Mouse (Mus musculus) hindbrain, embryonic 16.5 days (tissue): ENCODE data around the gene Ndufaf8. TPM values are rescaled to one million over a fixed set of nuclear protein-coding genes. Genes with fewer than 3 reads are reported as not detected.
A peak's percentile ranks its signal among the peaks of the same experiment; 100 is the strongest.

Experiments used
- ATAC-seq: fragments of 200-750 bp; cut with Nextera tagmentation; 2 replicates; pipeline ENCODE4 v1.8.0; 2017; ENCODE audit warnings: moderate TSS enrichment, moderate library complexity
- H3K27ac ChIP-seq: fragments of 300-500 bp; sonication (generic); 2 replicates; pipeline ENCODE4 v1.5.1; 2014; ENCODE audit warnings: low read depth, mild to moderate bottlenecking, control low read depth, low read length, moderate library complexity
- H3K27me3 ChIP-seq: fragments of 300-500 bp; sonication (generic); replicated peaks from 2 replicates; pipeline ENCODE4 v1.6.1; 2014; ENCODE audit warnings: low read length; ENCODE audit not compliant: control insufficient read depth, insufficient read depth
- H3K36me3 ChIP-seq: fragments of 300-500 bp; sonication (generic); 2 replicates; pipeline ENCODE4 v1.6.1; 2014; ENCODE audit warnings: mild to moderate bottlenecking, low read length, moderate library complexity, mixed read lengths; ENCODE audit not compliant: control insufficient read depth, insufficient read depth
- H3K4me1 ChIP-seq: fragments of 300-500 bp; sonication (generic); 2 replicates; pipeline ENCODE4 v1.6.1; 2014; ENCODE audit warnings: low read depth, low read length; ENCODE audit not compliant: control insufficient read depth, insufficient read depth
- H3K4me2 ChIP-seq: fragments of 300-500 bp; sonication (generic); 2 replicates; pipeline ENCODE4 v1.6.1; 2014; ENCODE audit warnings: mild to moderate bottlenecking, low read length, control low read depth, moderate library complexity
- H3K4me3 ChIP-seq: fragments of 300-500 bp; sonication (generic); 2 replicates; pipeline ENCODE4 v1.5.1; 2014; ENCODE audit warnings: mild to moderate bottlenecking, low read length, control low read depth, moderate library complexity
- H3K9ac ChIP-seq: fragments of 300-500 bp; sonication (generic); 2 replicates; pipeline ENCODE4 v1.6.1; 2014; ENCODE audit warnings: low read depth, mild to moderate bottlenecking, control low read depth, low read length, moderate library complexity
- H3K9me3 ChIP-seq: fragments of 300-500 bp; sonication (generic); 2 replicates; pipeline ENCODE4 v1.6.1; 2014; ENCODE audit warnings: mild to moderate bottlenecking, low read length, moderate library complexity; ENCODE audit not compliant: control insufficient read depth
- WGBS: fragments of 180-500 bp; shearing (Covaris S2); extraction: QIAGEN DNeasy Blood & Tissue Kit; methylation state at CpG from one replicate; pipeline ENCODE4 v1.1.7; 2014; 5-methylcytosine and 5-hydroxymethylcytosine counted together
- polyA plus RNA-seq: library from polyadenylated mRNA; unstranded; fragments of >200 nt; fragmentation: Nextera tagmentation; extraction: Ambion mirVana; gene quantifications from 2 replicates; pipeline ENCODE4 v1.2.1, GENCODE M21; 2015

Gene Ndufaf8
- polyA plus RNA-seq, 1 experiment from 2014 or later: 62.7 TPM

DNA sequence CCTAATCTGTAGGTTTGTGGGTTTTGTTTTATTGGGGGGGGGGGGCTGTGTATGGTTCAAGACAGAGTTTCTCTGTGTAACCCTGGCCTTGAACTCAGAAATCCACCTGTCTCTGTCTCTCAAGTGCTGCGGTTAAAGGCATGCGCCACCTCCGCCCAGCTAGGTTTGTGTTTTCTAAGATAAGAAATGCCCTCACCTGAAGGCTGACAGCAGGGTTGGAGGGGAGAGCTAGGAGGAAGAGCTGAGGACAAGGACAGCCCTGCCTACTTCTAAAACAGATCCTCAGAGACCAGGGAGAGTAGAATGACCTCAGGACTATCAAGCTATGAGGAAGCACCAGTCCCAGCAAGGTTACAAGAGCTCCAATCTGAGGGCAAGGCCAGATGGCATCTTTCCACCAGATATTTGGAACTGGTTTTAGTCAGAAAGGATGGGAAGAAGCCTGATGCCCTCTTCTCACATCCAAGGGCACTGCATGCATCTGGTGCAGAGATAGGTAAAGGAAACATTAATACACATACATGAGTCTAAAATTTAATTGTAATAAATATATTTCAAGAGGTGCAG is 4.8 kb downstream of the Ndufaf8 start:
- peaks cover 15% of the 10 kb centered on the region for H3K4me1 ChIP-seq
- H3K27ac ChIP-seq: no peak overlapping the region
- H3K4me2 ChIP-seq: no peak overlapping the region
- no peak overlapping the region for H3K9ac ChIP-seq
- ATAC-seq: no peak
- no peaks in the 10 kb centered on the region for H3K9me3 ChIP-seq
- peaks cover 15% of the 10 kb centered on the region; the same call in 1 of the 2 replicates for H3K36me3 ChIP-seq
- H3K27me3 ChIP-seq: no peaks in the 10 kb centered on the region
- no peak overlapping the region for H3K4me3 ChIP-seq
- WGBS: 93% methylated on average over 3 of the region's 3 CpGs

- WGBS: 72% methylated on average over 2 of the region's 2 CpGs
- H3K27me3 ChIP-seq: no peaks in the 10 kb centered on the region
- H3K9me3 ChIP-seq: no peaks in the 10 kb centered on the region
- H3K4me3 ChIP-seq: no peak overlapping the region
- no peak overlapping the region for H3K9ac ChIP-seq
- no peak overlapping the region for H3K4me2 ChIP-seq
- H3K36me3 ChIP-seq: peaks cover 17% of the 10 kb centered on the region
- ATAC-seq: no peak
- H3K27ac ChIP-seq: no peak overlapping the region
- 0 out of 2 replicates have a peak, but pooled peaks cover 2% of the 10 kb centered on the region for H3K4me1 ChIP-seq
These were observed 8.3 kb downstream of the Ndufaf8 start for GRCm38 (mm10) chr11:120107026-120107425.

GRCm38 (mm10) chr11:120107796-120108195 is 9.1 kb downstream of the Ndufaf8 start:
- ATAC-seq: no peak
- 89% methylated on average over 9 of the region's 9 CpGs for WGBS
- Histone ChIP-seq H3K9ac (no peak overlapping the region), H3K9me3 (no peaks in the 10 kb centered on the region), H3K4me3 (no peak overlapping the region), H3K4me1 (peaks cover 6% of the 10 kb centered on the region; the same call in 1 of the 2 replicates), H3K27me3 (no peaks in the 10 kb centered on the region), H3K27ac (no peak overlapping the region), H3K36me3 (peaks cover 17% of the 10 kb centered on the region), H3K4me2 (no peak overlapping the region)

DNA sequence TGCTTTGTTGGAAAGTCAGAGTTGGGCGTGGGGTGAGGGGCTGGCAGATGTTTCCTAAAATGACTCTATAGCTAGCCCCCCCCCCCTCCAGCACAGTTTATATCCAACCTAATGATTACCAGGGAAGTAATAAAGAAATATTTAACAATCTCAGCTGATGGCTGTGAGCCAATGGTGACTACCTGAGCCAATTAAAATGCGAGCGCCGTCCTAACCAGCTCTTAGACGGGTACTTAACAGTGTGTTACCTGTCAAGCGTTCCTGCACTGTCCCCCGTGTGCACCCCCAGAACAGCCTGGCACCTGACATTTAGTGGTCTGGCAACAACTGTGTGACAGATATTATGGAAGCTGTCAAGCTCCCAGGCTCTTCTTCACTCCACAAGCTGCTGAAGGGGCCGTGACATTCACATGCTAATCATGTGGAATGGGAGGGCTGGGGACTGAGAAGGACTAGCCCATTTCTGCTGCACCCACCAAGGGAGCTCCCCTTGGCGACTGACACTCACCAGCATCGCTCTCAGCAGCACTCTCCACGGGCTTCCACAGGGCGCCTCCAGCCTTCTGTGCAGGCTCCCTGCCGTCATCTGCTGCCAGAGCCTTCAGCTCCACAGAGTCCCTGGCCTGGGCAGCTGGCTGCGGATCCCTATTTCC is 11.0 kb downstream of the Ndufaf8 start:
- no peaks in the 10 kb centered on the region for H3K27me3 ChIP-seq
- H3K27ac ChIP-seq: no peak overlapping the region
- H3K9ac ChIP-seq: no peak overlapping the region; the same call in 1 of the 2 replicates
- no peak overlapping the region for H3K4me2 ChIP-seq
- 61% methylated on average over 14 of the region's 14 CpGs for WGBS
- peaks cover 14% of the 10 kb centered on the region for H3K36me3 ChIP-seq
- H3K4me3 ChIP-seq: no peak overlapping the region
- ATAC-seq: 0 out of 2 replicates have a peak, but pooled peaks have one; percentile 41
- H3K4me1 ChIP-seq: peaks cover 6% of the 10 kb centered on the region; the same call in 1 of the 2 replicates
- no peaks in the 10 kb centered on the region for H3K9me3 ChIP-seq

DNA sequence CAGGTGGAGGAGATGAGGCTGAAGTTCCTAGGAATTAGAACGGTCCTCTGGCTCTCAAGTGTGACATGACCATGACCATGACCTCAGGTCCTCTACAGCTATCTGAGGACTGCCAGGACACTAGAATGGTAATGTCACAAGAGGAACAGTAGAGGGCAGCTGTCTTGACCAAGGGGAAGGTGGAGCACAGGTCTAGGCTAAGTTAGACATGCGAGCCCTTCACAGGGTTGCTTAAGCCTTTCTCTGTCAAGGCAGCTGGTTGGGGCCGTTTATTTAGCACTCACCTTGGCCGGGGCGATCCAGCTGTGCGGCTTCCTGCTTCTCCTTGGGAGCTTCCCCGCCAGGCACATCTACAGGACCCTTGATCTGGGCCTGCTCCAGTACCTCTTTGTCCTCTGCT is 11.8 kb downstream of the Ndufaf8 start:
- Histone ChIP-seq H3K4me1 (peaks cover 6% of the 10 kb centered on the region; the same call in 1 of the 2 replicates), H3K36me3 (peaks cover 7% of the 10 kb centered on the region), H3K9me3 (no peaks in the 10 kb centered on the region), H3K9ac (peak overlapping the region; percentile 0; the same call in 1 of the 2 replicates), H3K4me2 (no peak overlapping the region), H3K4me3 (no peak overlapping the region), H3K27me3 (no peaks in the 10 kb centered on the region), H3K27ac (no peak overlapping the region)
- no peak for ATAC-seq
- 73% methylated on average over 7 of the region's 7 CpGs for WGBS

GRCm38 (mm10) chr11:120111033-120111432 is 12.3 kb downstream of the Ndufaf8 start:
- no peak for ATAC-seq
- 0 out of 2 replicates have a peak overlapping the region, but pooled peaks have one; percentile 0 for H3K9ac ChIP-seq
- H3K4me2 ChIP-seq: no peak overlapping the region
- WGBS: 0% methylated on average over 2 of the region's 2 CpGs
- peaks cover 7% of the 10 kb centered on the region for H3K36me3 ChIP-seq
- no peaks in the 10 kb centered on the region for H3K9me3 ChIP-seq
- peaks cover 6% of the 10 kb centered on the region; the same call in 1 of the 2 replicates for H3K4me1 ChIP-seq
- H3K4me3 ChIP-seq: no peak overlapping the region
- H3K27ac ChIP-seq: peak overlapping the region; percentile 33; the same call in 1 of the 2 replicates
- no peaks in the 10 kb centered on the region for H3K27me3 ChIP-seq

DNA sequence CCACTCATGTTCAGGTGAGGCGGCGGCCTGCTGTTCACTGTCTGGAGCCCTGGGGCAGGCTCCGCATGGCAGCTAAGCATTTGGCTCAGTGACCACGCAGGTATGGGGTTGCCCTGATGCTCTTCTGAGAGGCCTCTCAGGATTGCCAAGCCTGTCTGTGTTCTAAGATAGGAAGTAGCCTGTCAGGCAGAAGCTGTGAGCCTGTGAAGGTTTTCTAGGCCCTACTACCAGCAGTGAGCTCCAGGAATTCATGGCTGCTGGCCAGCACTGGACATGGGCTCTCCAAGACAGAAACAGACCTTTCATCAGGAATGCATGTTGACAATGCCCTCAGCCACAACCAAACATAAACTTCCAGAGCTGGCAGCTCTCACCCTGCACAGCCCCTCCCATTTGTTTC is 13.4 kb downstream of the Ndufaf8 start:
- Histone ChIP-seq H3K4me2 (no peak overlapping the region), H3K36me3 (peaks cover 5% of the 10 kb centered on the region), H3K9ac (no peak overlapping the region), H3K9me3 (no peaks in the 10 kb centered on the region), H3K27ac (no peak overlapping the region), H3K4me1 (peaks cover 6% of the 10 kb centered on the region; the same call in 1 of the 2 replicates), H3K4me3 (no peak overlapping the region), H3K27me3 (no peaks in the 10 kb centered on the region)
- WGBS: 83% methylated on average over 4 of the region's 4 CpGs
- no peak for ATAC-seq

DNA sequence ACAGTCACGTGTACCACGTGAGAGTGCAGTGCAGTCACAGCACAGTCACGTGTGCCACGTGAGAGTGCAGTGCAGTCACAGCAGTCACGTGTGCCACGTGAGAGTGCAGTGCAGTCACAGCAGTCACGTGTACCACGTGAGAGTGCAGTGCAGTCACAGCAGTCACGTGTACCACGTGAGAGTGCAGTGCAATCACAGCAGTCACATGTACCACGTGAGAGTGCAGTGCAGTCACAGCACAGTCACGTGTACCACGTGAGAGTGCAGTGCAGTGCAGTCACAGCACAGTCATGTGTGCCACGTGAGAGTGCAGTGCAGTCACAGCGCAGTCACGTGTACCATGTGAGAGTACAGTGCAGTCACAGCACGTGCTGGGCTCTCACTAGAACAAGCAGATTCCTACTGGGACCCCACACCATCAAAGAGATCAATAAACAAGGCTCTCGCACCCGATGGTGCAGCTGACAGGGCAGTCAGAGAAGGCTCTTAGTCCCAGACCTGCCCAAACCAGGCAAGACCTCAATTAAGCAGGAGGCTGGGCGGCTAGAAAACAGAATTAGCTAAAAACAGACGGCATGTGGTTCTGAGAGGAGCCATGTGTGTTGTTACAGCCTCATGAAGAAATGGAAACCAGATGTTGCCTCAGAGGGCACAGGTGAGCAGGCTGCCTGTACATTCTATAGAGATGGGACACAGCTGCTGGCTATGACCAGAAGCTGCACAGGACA is 15.9 kb downstream of the Ndufaf8 start:
- no peak for ATAC-seq
- Histone ChIP-seq H3K9ac (no peak overlapping the region), H3K27me3 (no peaks in the 10 kb centered on the region), H3K4me2 (no peak overlapping the region), H3K9me3 (no peaks in the 10 kb centered on the region), H3K4me3 (no peak overlapping the region), H3K4me1 (peaks cover 7% of the 10 kb centered on the region; the same call in 1 of the 2 replicates), H3K27ac (no peak overlapping the region), H3K36me3 (peaks cover 6% of the 10 kb centered on the region)
- WGBS: 88% methylated on average over 21 of the region's 21 CpGs

DNA sequence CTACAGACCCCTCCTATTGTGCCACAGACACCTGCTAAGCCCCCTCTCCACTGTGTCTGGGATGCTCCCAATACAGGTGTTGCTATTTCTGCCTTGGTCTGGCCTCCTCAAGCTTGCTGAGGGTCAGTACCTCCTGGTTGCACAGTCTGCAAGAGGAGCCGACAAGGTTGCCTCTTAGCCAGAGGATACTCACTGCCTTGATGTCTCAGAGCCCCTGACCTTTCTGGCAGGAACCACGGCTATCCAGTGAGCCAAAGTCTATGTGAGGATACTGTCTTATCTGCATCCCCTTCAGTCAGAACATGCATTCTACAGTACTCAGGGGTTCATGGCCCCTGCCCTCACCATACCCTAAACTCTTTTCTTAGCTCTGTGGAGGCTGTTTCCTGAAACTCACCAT is 18.9 kb downstream of the Ndufaf8 start:
- H3K4me1 ChIP-seq: peaks cover 14% of the 10 kb centered on the region
- no peaks in the 10 kb centered on the region for H3K27me3 ChIP-seq
- H3K9ac ChIP-seq: no peak overlapping the region
- 84% methylated on average over 2 of the region's 2 CpGs for WGBS
- peaks cover 3% of the 10 kb centered on the region for H3K36me3 ChIP-seq
- H3K4me2 ChIP-seq: no peak overlapping the region
- no peak overlapping the region for H3K27ac ChIP-seq
- H3K4me3 ChIP-seq: no peak overlapping the region
- ATAC-seq: no peak
- H3K9me3 ChIP-seq: no peaks in the 10 kb centered on the region
